Mouse (Mus musculus): ENCODE data around the gene 2310011J03Rik. TPM values are rescaled to one million over a fixed set of nuclear protein-coding genes. Genes with fewer than 3 reads are reported as not detected.
"Not testable (repeated sequence)": the region's sequence is repeated elsewhere in the genome, so short reads cannot be mapped to it uniquely, and the experiment has no call there.

The 2310011J03Rik gene
- total RNA-seq (2021), result 10 to 100 TPM; 25.1 to 28.5 TPM
- long read RNA-seq, experiment 1, transcript 2310011J03Rik-201 (2 exons, 1,649 nt), result major isoform, 79 of 82 reads
- long read RNA-seq, experiment 1, partial matches to known transcripts, result 0 of 82 reads
- long read RNA-seq, experiment 1, other reads (novel, unspliced or antisense), result 3 of 82 reads
- long read RNA-seq, experiment 2, transcript 2310011J03Rik-201 (2 exons, 1,649 nt), result major isoform, 51 of 53 reads
- long read RNA-seq, experiment 2, partial matches to known transcripts, result 0 of 53 reads
- long read RNA-seq, experiment 2, other reads (novel, unspliced or antisense), result 2 of 53 reads

GRCm38 (mm10) chr10:80320340-80320760 is at the start of gene 2310011J03Rik:
2310011J03Rik (minus strand) TSS chr10:80320537.
- DNase-seq (ENCODE audit: low spot score in 2 of 2), result peak; percentile 92 to 95

- no peak for DNase-seq (ENCODE audit: low spot score in 2 of 2)
Observed at GRCm38 (mm10) chr10:80368392-80368791, 48.1 kb upstream of the 2310011J03Rik start.

- DNase-seq (ENCODE audit: low spot score in 2 of 2), result no peak
Observed at GRCm38 (mm10) chr10:80367954-80368353, 47.6 kb upstream of the 2310011J03Rik start.

GRCm38 (mm10) chr10:80365736-80366135 is 45.4 kb upstream of the 2310011J03Rik start:
- no peak for DNase-seq (ENCODE audit: low spot score in 2 of 2)

GRCm38 (mm10) chr10:80363734-80364133 is 43.4 kb upstream of the 2310011J03Rik start:
- DNase-seq (ENCODE audit: low spot score in 2 of 2), result no peak

- DNase-seq (ENCODE audit: low spot score in 2 of 2), result no peak
Observed at GRCm38 (mm10) chr10:80357994-80358639, 37.8 kb upstream of the 2310011J03Rik start.

DNA sequence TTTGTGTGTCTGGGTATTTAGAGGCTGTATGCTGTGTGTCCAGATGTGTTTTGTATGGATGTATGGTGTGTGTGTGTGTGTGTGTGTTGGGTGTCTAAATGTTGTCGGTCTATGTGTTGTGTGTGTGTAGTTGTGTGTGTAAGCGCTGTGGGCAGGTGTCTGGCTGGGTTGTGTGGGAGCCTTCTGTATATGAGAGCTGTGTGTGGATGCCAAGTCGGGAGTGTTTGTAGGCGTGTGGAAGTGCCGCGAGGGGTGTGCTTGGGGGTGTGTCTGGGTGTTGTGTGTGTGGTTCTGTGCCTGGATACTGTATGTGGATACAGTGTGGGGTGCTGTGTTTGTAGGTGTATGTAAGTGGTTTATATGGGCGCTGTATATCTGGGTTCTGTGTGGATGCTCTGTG is 37.0 kb upstream of the 2310011J03Rik start:
- DNase-seq (ENCODE audit: low spot score in 2 of 2), result peak; percentile 34 to 55

GRCm38 (mm10) chr10:80356737-80357136 is 36.4 kb upstream of the 2310011J03Rik start:
- DNase-seq (ENCODE audit: low spot score in 2 of 2), result peak in 1 of 2 experiments; percentile 35

DNA sequence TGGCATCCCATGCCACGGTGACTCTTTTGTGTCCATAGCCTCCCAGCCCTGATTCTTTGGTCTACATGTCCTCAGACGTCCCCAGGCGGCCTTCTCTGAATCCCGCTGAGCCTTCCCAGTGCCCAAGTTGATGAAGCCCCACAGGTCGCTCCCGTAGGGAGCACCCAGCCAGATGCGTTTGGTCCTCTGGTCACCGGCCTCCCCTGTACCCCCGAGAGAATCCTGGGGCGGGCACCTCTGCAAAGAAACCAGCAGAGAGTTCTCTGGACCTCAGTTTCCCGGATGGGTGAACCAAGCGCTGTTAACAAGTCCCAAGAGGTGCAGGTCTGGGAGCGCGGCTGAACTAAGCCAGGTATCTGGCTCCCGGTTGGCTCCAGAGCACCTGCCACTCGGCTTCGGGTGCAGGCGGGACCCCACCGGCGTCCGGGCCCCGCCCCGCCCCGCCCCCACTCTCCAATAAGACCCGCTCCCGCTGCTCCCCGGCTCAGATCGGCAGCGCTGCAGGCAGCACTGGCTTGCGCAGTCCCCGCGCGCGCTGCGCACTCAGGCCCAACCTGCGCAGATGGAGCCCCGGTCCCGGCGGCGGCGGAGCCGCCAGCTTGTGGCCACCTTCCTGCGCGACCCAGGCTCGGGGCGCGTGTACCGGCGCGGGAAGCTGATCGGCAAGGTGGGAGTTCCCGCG is 35.8 kb upstream of the 2310011J03Rik start, which contains the start of gene Plk5:
Gene Plk5, plus strand, starts transcription at position 459 of the 682 bp plus-strand sequence.
- DNase-seq (ENCODE audit: low spot score in 2 of 2), result peak in 1 of 2 experiments; percentile 33

DNA sequence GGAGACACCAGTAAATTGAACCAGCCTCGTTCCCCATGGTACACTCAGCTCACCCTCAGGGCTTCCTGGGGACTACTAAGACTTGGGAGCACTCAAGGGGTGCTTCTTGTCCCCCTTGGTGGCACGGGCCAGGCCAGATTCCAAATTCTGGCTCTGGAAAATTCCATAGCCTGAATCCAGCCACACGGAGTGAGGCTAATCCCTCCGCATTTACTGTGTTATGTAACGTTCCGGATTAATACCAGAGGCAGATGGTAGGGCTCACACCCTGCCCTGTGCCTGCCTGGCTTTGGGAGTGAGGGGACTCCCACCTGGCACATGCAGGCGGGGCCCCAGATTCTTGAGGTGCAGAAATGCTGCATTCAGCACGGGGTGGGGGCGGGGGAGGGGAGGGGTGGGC is 35.1 kb upstream of the 2310011J03Rik start:
- no peak for DNase-seq (ENCODE audit: low spot score in 2 of 2)

- no peak for DNase-seq (ENCODE audit: low spot score in 2 of 2)
Observed at GRCm38 (mm10) chr10:80352727-80353126, 32.4 kb upstream of the 2310011J03Rik start.

- no peak for DNase-seq (ENCODE audit: low spot score in 2 of 2)
Observed at GRCm38 (mm10) chr10:80351896-80352295, 31.6 kb upstream of the 2310011J03Rik start.

GRCm38 (mm10) chr10:80350292-80350691 is 30.0 kb upstream of the 2310011J03Rik start:
- peak; percentile 82 to 92 for DNase-seq (ENCODE audit: low spot score in 2 of 2)

- DNase-seq (ENCODE audit: low spot score in 2 of 2), result no peak
Observed at GRCm38 (mm10) chr10:80348981-80349380, 28.6 kb upstream of the 2310011J03Rik start.

- peak in 1 of 2 experiments; percentile 27 for DNase-seq (ENCODE audit: low spot score in 2 of 2)
Observed at GRCm38 (mm10) chr10:80348244-80348781, 28.0 kb upstream of the 2310011J03Rik start, which contains the start of gene Adamtsl5. Adamtsl5 (minus strand) TSS chr10:80348412.

DNA sequence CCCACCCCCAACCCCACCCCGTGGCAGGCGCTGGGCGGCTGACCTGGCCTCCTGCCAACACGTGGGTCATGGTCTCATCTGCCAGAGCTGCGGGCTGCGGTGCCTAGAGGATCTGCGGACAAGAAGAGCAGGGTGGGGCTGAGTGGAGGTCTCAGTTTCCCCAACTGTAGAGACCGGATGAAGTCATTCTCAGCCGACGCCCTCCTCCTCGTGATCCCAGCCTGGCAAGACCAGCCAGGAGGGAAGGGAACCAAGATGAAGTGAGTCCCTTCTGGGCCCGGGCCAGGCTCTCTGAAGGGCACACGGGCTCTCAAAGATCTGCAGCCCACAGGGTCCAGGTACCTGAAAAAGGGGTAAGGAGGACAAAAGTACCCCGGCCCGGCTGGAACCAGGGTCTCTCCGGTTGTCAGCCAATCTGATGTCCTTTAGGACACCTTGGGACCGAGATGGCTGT is 27.2 kb upstream of the 2310011J03Rik start:
- DNase-seq (ENCODE audit: low spot score in 2 of 2), result no peak

DNA sequence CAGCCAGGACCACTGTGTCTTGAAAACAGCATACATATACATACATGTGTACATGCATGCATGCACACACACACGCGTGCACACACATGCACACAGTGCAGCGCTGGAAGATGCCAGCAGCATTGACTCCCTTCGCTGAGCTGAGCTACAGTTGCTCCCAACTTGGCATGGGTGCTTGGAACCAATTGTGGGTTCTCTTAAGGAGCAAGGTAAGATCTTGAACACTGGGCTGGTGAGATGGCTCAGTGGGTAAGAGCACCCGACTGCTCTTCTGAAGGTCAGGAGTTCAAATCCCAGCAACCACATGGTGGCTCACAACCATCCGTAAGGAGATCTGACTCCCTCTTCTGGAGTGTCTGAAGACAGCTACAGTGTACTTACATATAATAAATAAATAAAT is 25.6 kb upstream of the 2310011J03Rik start:
- not testable (repeated sequence) for DNase-seq (ENCODE audit: low spot score in 2 of 2)

DNA sequence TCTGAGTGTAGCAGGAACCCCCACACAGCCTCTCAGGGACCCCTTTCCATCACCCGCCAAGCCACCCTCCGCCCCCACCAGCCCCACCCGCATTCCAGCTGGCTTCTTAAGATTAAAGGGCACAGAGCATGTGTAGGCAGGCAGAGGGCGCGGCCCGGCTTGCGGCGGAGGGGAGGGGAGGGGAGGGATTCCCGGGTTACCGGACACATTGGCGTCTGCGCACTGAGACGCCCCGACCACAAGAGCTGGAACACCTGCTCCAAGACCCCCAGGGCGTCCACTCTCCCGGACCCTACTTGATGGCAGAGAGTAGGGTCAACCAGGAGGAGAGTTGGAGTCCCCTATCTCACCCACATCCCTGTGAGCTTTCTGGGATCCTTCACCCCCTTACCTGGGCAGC is 24.8 kb upstream of the 2310011J03Rik start:
- no peak for DNase-seq (ENCODE audit: low spot score in 2 of 2)

DNA sequence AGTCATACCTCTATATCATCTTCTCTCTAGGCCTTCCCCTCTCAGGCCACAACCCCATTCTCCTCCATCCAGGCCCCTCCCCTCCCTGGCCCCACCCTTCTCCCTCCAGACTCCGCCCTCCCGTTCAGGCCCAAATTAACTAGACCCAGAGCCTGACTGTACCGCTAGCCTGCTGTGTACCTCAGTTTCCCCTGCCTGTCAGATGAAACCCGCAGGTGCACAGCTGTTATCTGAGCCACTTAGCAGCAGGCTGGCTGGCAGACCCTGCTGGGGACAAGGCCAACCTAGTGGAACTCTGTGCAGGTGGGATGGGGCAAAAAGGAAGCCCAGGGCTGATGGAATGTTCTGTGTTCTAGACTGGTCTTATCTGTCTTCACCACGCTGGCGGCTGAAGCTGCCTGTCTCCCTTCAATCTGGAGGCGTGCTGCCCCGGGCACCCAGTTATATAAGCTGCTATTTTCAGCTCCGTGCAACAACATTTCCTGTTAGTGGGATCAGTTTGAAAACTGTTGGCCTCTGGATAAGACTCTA is 23.9 kb upstream of the 2310011J03Rik start:
- no peak for DNase-seq (ENCODE audit: low spot score in 2 of 2)

GRCm38 (mm10) chr10:80343425-80343895 is 23.1 kb upstream of the 2310011J03Rik start:
- DNase-seq (ENCODE audit: low spot score in 2 of 2), result no peak

All from left cerebral cortex, adult 18-20 months (tissue).